Mouse (Mus musculus) inflammation-experienced regulatory T-cells, adult 6 months (primary cell): ENCODE data around the gene Bcl7a. TPM values are rescaled to one million over a fixed set of nuclear protein-coding genes. Genes with fewer than 3 reads are reported as not detected.
A peak's percentile ranks its signal among the peaks of the same experiment; 100 is the strongest.

Source experiments
- ATAC-seq: one replicate; pipeline ENCODE4 v1.8.0; 2017
- polyA plus RNA-seq, 3 experiments: library from polyadenylated mRNA; unstranded; fragments of 100-300 nt; shearing (Covaris generic); gene quantifications; one replicate each; pipeline ENCODE4 v1.2.1; 2017

The Bcl7a gene
- polyA plus RNA-seq, 3 experiments from 2014 or later: 3.4 to 13.1 (median 6.7) TPM

- ATAC-seq: no peak
Observed at GRCm38 (mm10) chr5:123378712-123379111, 35.1 kb downstream of the Bcl7a start.

- ATAC-seq: no peak
Observed at GRCm38 (mm10) chr5:123379504-123379931, 35.9 kb downstream of the Bcl7a start.

- no peak for ATAC-seq
Observed at GRCm38 (mm10) chr5:123381968-123382367, 38.3 kb downstream of the Bcl7a start.

- no peak for ATAC-seq
Observed at GRCm38 (mm10) chr5:123382686-123383085, 39.1 kb downstream of the Bcl7a start.

GRCm38 (mm10) chr5:123388452-123388851 lies 44.8 kb downstream of the Bcl7a start:
- ATAC-seq: no peak

GRCm38 (mm10) chr5:123390536-123391441 lies 47.2 kb downstream of the Bcl7a start:
- no peak for ATAC-seq

GRCm38 (mm10) chr5:123391442-123391809 lies 47.8 kb downstream of the Bcl7a start:
- ATAC-seq: no peak

GRCm38 (mm10) chr5:123393786-123394302 lies 50.2 kb downstream of the Bcl7a start:
- peak; percentile 13 for ATAC-seq

GRCm38 (mm10) chr5:123394303-123394956 lies 50.8 kb downstream of the Bcl7a start, which contains the start of gene Mlxip:
TSS of gene Mlxip (plus strand) at chr5:123394798.
- peak; percentile 87 for ATAC-seq

GRCm38 (mm10) chr5:123394957-123395881 lies 51.6 kb downstream of the Bcl7a start:
- peak; percentile 22 for ATAC-seq

GRCm38 (mm10) chr5:123396901-123397464 lies 53.3 kb downstream of the Bcl7a start:
- no peak for ATAC-seq

GRCm38 (mm10) chr5:123397786-123398185 lies 54.2 kb downstream of the Bcl7a start:
- ATAC-seq: peak; percentile 29

GRCm38 (mm10) chr5:123398856-123399498 lies 55.3 kb downstream of the Bcl7a start:
- no peak for ATAC-seq

GRCm38 (mm10) chr5:123404480-123404879 lies 60.8 kb downstream of the Bcl7a start:
- ATAC-seq: no peak

GRCm38 (mm10) chr5:123406952-123407351 lies 63.3 kb downstream of the Bcl7a start:
- no peak for ATAC-seq

- ATAC-seq: no peak
Observed at GRCm38 (mm10) chr5:123408176-123408575, 64.5 kb downstream of the Bcl7a start.

- no peak for ATAC-seq
Observed at GRCm38 (mm10) chr5:123412193-123412592, 68.6 kb downstream of the Bcl7a start.

- no peak for ATAC-seq
Observed at GRCm38 (mm10) chr5:123413866-123414363, 70.3 kb downstream of the Bcl7a start.

GRCm38 (mm10) chr5:123416149-123416548 lies 72.5 kb downstream of the Bcl7a start:
- ATAC-seq: no peak

- no peak for ATAC-seq
Observed at GRCm38 (mm10) chr5:123416566-123417518, 73.2 kb downstream of the Bcl7a start.
